Comparison of ENCODE assay signal across 32 mouse cellular contexts in genomic region chr10:40541351-40541750, GRCm38 (mm10). TPM values are rescaled to one million over a fixed set of nuclear protein-coding genes. Genes with fewer than 3 reads are reported as not detected.
"Had no signal": no experiment of that assay in that cellular context is flagged by ENCODE, and none has a peak within 500 bp of the region (broad histone marks: within the 10 kb centered on the region; RNA-seq: fewer than 3 reads in every experiment).

No protein-coding gene starts in this region.

- H3K27me3 ChIP-seq: heart, embryonic 12.5 days; hindbrain, embryonic 12.5 days; intestine, embryonic 15.5 days; limb, embryonic 15.5 days; liver, embryonic 12.5 days had no signal

- H3K27ac ChIP-seq: gastrocnemius, adult 2 months; heart, embryonic 10.5 days; hindbrain, embryonic 10.5 days; hindbrain, embryonic 12.5 days; hindbrain, embryonic 14.5 days; intestine, embryonic 15.5 days; limb, embryonic 15.5 days; liver, embryonic 12.5 days; liver, embryonic 14.5 days had no signal

- H3K4me2 ChIP-seq: heart, embryonic 12.5 days; hindbrain, embryonic 12.5 days; hindbrain, embryonic 14.5 days; intestine, embryonic 15.5 days; limb, embryonic 15.5 days; liver, embryonic 12.5 days had no signal

- H3K9ac ChIP-seq: heart, embryonic 12.5 days; hindbrain, embryonic 12.5 days; hindbrain, embryonic 14.5 days; intestine, embryonic 15.5 days; limb, embryonic 15.5 days; liver, embryonic 12.5 days; liver, embryonic 14.5 days had no signal

- H3K9me3 ChIP-seq: heart, embryonic 10.5 days; hindbrain, embryonic 10.5 days; intestine, embryonic 15.5 days; limb, embryonic 15.5 days; liver, embryonic 12.5 days had no signal

- H3K4me3 ChIP-seq: gastrocnemius, adult 2 months; heart, embryonic 10.5 days; heart, embryonic 12.5 days; hindbrain, embryonic 10.5 days; hindbrain, embryonic 12.5 days; intestine, embryonic 15.5 days; limb, embryonic 15.5 days; liver, embryonic 12.5 days had no signal

- H3K4me1 ChIP-seq: heart, embryonic 10.5 days; heart, embryonic 12.5 days; hindbrain, embryonic 10.5 days; hindbrain, embryonic 12.5 days; intestine, embryonic 15.5 days; liver, embryonic 12.5 days had no signal

- DNase-seq: gastrocnemius, adult 2 months; gastrocnemius, postnatal 10 days; gastrocnemius, postnatal 25 days; heart, adult 18-20 months; heart, postnatal 10 days; heart, postnatal 4 days; kidney, adult 18-20 months; kidney, adult 8-10 months; kidney, postnatal 10 days; kidney, postnatal 25 days; kidney, postnatal 4 days; layer of hippocampus, adult 9-11 months; layer of hippocampus, postnatal 36 days; left cerebral cortex, postnatal 4 days had no signal

- H3K36me3 ChIP-seq: heart, embryonic 10.5 days; heart, embryonic 12.5 days; hindbrain, embryonic 10.5 days; hindbrain, embryonic 12.5 days; intestine, embryonic 15.5 days; limb, embryonic 15.5 days; liver, embryonic 12.5 days had no signal

- ATAC-seq: hindbrain, embryonic 16.5 days; inflammation-experienced regulatory T-cells, adult 6 months; intestine, embryonic 15.5 days; intestine, postnatal 0 days; liver, embryonic 12.5 days had no signal

RNA-seq across cellular contexts. Expression of gene Slc22a16, which starts 28.8 kb away (rescaled TPM):
- polyA plus RNA-seq: heart, embryonic 10.5 days; heart, embryonic 12.5 days; heart, embryonic 14.5 days; heart, embryonic 16.5 days; hindbrain, embryonic 10.5 days; hindbrain, embryonic 12.5 days; hindbrain, embryonic 14.5 days; hindbrain, embryonic 16.5 days; inflammation-experienced regulatory T-cells, adult 6 months; intestine, embryonic 15.5 days; intestine, postnatal 0 days; kidney, embryonic 14.5 days; kidney, embryonic 16.5 days; limb, embryonic 15.5 days; liver, adult 2 months; liver, embryonic 12.5 days; liver, embryonic 14.5 days; liver, embryonic 16.5 days had no signal
